Comparison of ENCODE assay signal across 17 mouse cellular contexts in genomic region chr7:79856305-79856704, GRCm38 (mm10). TPM values are rescaled to one million over a fixed set of nuclear protein-coding genes. Genes with fewer than 3 reads are reported as not detected.
"Had no signal": no experiment of that assay in that cellular context is flagged by ENCODE, and none has a peak within 500 bp of the region (broad histone marks: within the 10 kb centered on the region; RNA-seq: fewer than 3 reads in every experiment).

No protein-coding gene starts in this region.

- H3K4me1 ChIP-seq: neural tube, embryonic 13.5 days; neural tube, embryonic 15.5 days had no signal

- DNase-seq: retina, postnatal 1 day; right cerebral cortex, adult 18-20 months; right cerebral cortex, postnatal 14 days; right cerebral cortex, postnatal 25 days; right cerebral cortex, postnatal 4 days; spleen, adult 18-20 months; thymus, adult 18-20 months; thymus, adult 2 months; thymus, postnatal 14 days; thymus, postnatal 25 days; thymus, postnatal 36 days; thymus, postnatal 4 days had no signal

- H3K9ac ChIP-seq: neural tube, embryonic 13.5 days; neural tube, embryonic 15.5 days; stomach, embryonic 15.5 days had no signal

- H3K27ac ChIP-seq: neural tube, embryonic 13.5 days; neural tube, embryonic 15.5 days; stomach, embryonic 15.5 days; stomach, postnatal 0 days had no signal

- H3K4me2 ChIP-seq: neural tube, embryonic 13.5 days; neural tube, embryonic 15.5 days; stomach, embryonic 15.5 days had no signal

- H3K27me3 ChIP-seq: neural tube, embryonic 13.5 days; neural tube, embryonic 15.5 days; stomach, embryonic 15.5 days had no signal

- H3K4me3 ChIP-seq: neural tube, embryonic 13.5 days; neural tube, embryonic 15.5 days; stomach, embryonic 15.5 days had no signal

- H3K36me3 ChIP-seq: neural tube, embryonic 13.5 days; neural tube, embryonic 15.5 days; stomach, embryonic 15.5 days had no signal

- H3K9me3 ChIP-seq: neural tube, embryonic 13.5 days; neural tube, embryonic 15.5 days; stomach, embryonic 15.5 days had no signal

RNA-seq across cellular contexts. Expression of gene Anpep, which starts 4.6 kb away (rescaled TPM):
- total RNA-seq: neutrophil, adult 5-6 weeks had no signal

RNA-seq across cellular contexts. Expression of gene Mesp2, which starts 45.8 kb away (rescaled TPM):
- total RNA-seq: neutrophil, adult 5-6 weeks had no signal
